Mouse (Mus musculus) liver, postnatal 0 days (tissue): ENCODE data around the gene Itfg2. TPM values are rescaled to one million over a fixed set of nuclear protein-coding genes. Genes with fewer than 3 reads are reported as not detected.

ENCODE experiments used
- ATAC-seq: fragments of 200-750 bp; cut with Nextera tagmentation; 2 replicates; pipeline ENCODE4 v1.8.0; 2017; ENCODE audit warnings: mild to moderate bottlenecking, moderate library complexity
- DNase-seq: peaks from one replicate; pipeline ENCODE4 v3.0.0-alpha.2; 2016
- H3K27ac ChIP-seq: fragments of 300-500 bp; sonication (generic); 2 replicates; pipeline ENCODE4 v1.5.1; 2014; ENCODE audit warnings: antibody characterized with exemption, moderate library complexity, mild to moderate bottlenecking, low read depth
- H3K27me3 ChIP-seq: fragments of 300-500 bp; sonication (generic); 2 replicates; pipeline ENCODE4 v1.6.1; 2014; ENCODE audit warnings: low read length, control low read depth, mixed read lengths; ENCODE audit not compliant: insufficient read depth
- H3K36me3 ChIP-seq: fragments of 300-500 bp; sonication (generic); replicated peaks from 2 replicates; pipeline ENCODE4 v1.6.1; 2014; ENCODE audit warnings: mild to moderate bottlenecking, control low read depth, low read length, moderate library complexity, mixed read lengths; ENCODE audit not compliant: insufficient read depth
- H3K4me1 ChIP-seq: fragments of 300-500 bp; sonication (generic); 2 replicates; pipeline ENCODE4 v1.6.1; 2014; ENCODE audit warnings: antibody characterized with exemption, mild to moderate bottlenecking, control low read depth; ENCODE audit not compliant: insufficient read depth
- H3K4me2 ChIP-seq: fragments of 300-500 bp; sonication (generic); 2 replicates; pipeline ENCODE4 v1.6.1; 2014; ENCODE audit warnings: low read depth, mild to moderate bottlenecking, low read length, moderate library complexity, mixed read lengths
- H3K4me3 ChIP-seq: fragments of 300-500 bp; sonication (generic); 2 replicates; pipeline ENCODE4 v1.5.1; 2014; ENCODE audit warnings: low read depth, low read length
- H3K9ac ChIP-seq: fragments of 300-500 bp; sonication (generic); replicated peaks from 2 replicates; pipeline ENCODE4 v1.6.1; 2014; ENCODE audit warnings: mild to moderate bottlenecking, moderate library complexity
- H3K9me3 ChIP-seq: fragments of 300-500 bp; sonication (generic); 2 replicates; pipeline ENCODE4 v1.6.1; 2016; ENCODE audit warnings: mild to moderate bottlenecking, control low read depth, low read length, mixed read lengths
- CTCF ChIP-seq: sonication (generic); IDR thresholded peaks from 2 replicates; pipeline ENCODE4 v1.5.1; 2016; ENCODE audit warnings: antibody characterized with exemption, low read depth
- EP300 ChIP-seq: IDR thresholded peaks from 2 replicates; pipeline ENCODE4 v1.6.1; 2016; ENCODE audit warnings: antibody characterized with exemption, low read depth, mild to moderate bottlenecking
- WGBS: fragments of 180-500 bp; shearing (Covaris S2); extraction: QIAGEN DNeasy Blood & Tissue Kit; methylation state at CpG from one replicate; pipeline ENCODE4 v1.1.7; 2014; ENCODE audit not compliant: insufficient replicate concordance; 5-methylcytosine and 5-hydroxymethylcytosine counted together
- polyA plus RNA-seq: library from polyadenylated mRNA; unstranded; fragments of >200 nt; fragmentation: Nextera tagmentation; extraction: Ambion mirVana; gene quantifications from 2 replicates; pipeline ENCODE4 v1.2.1, GENCODE M21; 2015

Itfg2 gene
- polyA plus RNA-seq, 1 experiment from 2014 or later, result 7.7 TPM

GRCm38 (mm10) chr6:128399421-128400185, 25.1 kb downstream of the Itfg2 start:
- 0 out of 2 replicates have a peak, but pooled peaks have one; percentile 16 for ATAC-seq

GRCm38 (mm10) chr6:128398996-128399395, 25.7 kb downstream of the Itfg2 start, which contains the start of gene Nrip2:
Nrip2 (plus strand) TSS chr6:128399296.
- TF ChIP-seq CTCF, result no peak
- no peak for TF ChIP-seq EP300
- WGBS, result 74% methylated on average over 3 of the region's 3 CpGs
- ATAC-seq (no peak), DNase-seq (no peak)
- H3K27ac ChIP-seq, result 0 out of 2 replicates have a peak within 1 kb of the TSS, but pooled peaks have one; percentile 51
- peak within 1 kb of the TSS; percentile 5 for H3K4me3 ChIP-seq
- H3K27me3 ChIP-seq, result no peaks in the 10 kb centered on the region
- H3K9ac ChIP-seq, result no peak within 1 kb of the TSS
- H3K4me2 ChIP-seq, result peak within 1 kb of the TSS; percentile 51
- H3K4me1 ChIP-seq, result no peaks in the 10 kb centered on the region
- no peaks in the 10 kb centered on the region for H3K36me3 ChIP-seq
- no peaks in the 10 kb centered on the region for H3K9me3 ChIP-seq

More at GRCm38 (mm10) chr6:128399421-128400185, 25.1 kb downstream of the Itfg2 start:
- no peaks in the 10 kb centered on the region for H3K27me3 ChIP-seq
- peak; percentile 23 for DNase-seq
- H3K36me3 ChIP-seq, result no peaks in the 10 kb centered on the region
- H3K4me2 ChIP-seq, result peak overlapping the region; percentile 51
- no peak overlapping the region for H3K9ac ChIP-seq
- peak overlapping the region; percentile 5 for H3K4me3 ChIP-seq
- no peaks in the 10 kb centered on the region for H3K9me3 ChIP-seq
- WGBS, result 47% methylated on average over 14 of the region's 21 CpGs
- no peak overlapping the region for H3K27ac ChIP-seq
- H3K4me1 ChIP-seq, result no peaks in the 10 kb centered on the region
- TF ChIP-seq EP300 (no peak), CTCF (no peak)

- ATAC-seq (peak; percentile 88), DNase-seq (peak; percentile 53)
- Histone ChIP-seq H3K27me3 (no peaks in the 10 kb centered on the region), H3K4me1 (no peaks in the 10 kb centered on the region), H3K4me2 (no peak overlapping the region), H3K36me3 (no peaks in the 10 kb centered on the region), H3K27ac (peak overlapping the region; percentile 51; the same call in 1 of the 2 replicates), H3K9me3 (no peaks in the 10 kb centered on the region), H3K9ac (no peak overlapping the region), H3K4me3 (no peak overlapping the region)
- TF ChIP-seq EP300 (no peak), CTCF (no peak)
- WGBS, result 54% methylated on average over 7 of the region's 7 CpGs
Measured at GRCm38 (mm10) chr6:128397574-128398261, 27.0 kb downstream of the Itfg2 start.

GRCm38 (mm10) chr6:128390683-128391082, 34.0 kb downstream of the Itfg2 start:
- WGBS, result 45% methylated on average over 1 of the region's 1 CpGs
- H3K36me3 ChIP-seq, result no peaks in the 10 kb centered on the region
- no peaks in the 10 kb centered on the region for H3K4me1 ChIP-seq
- H3K27me3 ChIP-seq, result no peaks in the 10 kb centered on the region
- ATAC-seq (no peak), DNase-seq (no peak)
- no peak overlapping the region for H3K4me3 ChIP-seq
- no peak overlapping the region for H3K27ac ChIP-seq
- H3K9ac ChIP-seq, result no peak overlapping the region
- H3K4me2 ChIP-seq, result no peak overlapping the region
- TF ChIP-seq CTCF (no peak), EP300 (no peak)
- no peaks in the 10 kb centered on the region for H3K9me3 ChIP-seq

- Histone ChIP-seq H3K27ac (no peak overlapping the region), H3K27me3 (no peaks in the 10 kb centered on the region), H3K4me3 (no peak overlapping the region), H3K9me3 (no peaks in the 10 kb centered on the region), H3K4me2 (no peak overlapping the region), H3K36me3 (no peaks in the 10 kb centered on the region), H3K4me1 (no peaks in the 10 kb centered on the region), H3K9ac (no peak overlapping the region)
- no peak for ATAC-seq
- 74% methylated on average over 1 of the region's 1 CpGs for WGBS
- DNase-seq, result no peak
- TF ChIP-seq CTCF (no peak), EP300 (no peak)
Measured at GRCm38 (mm10) chr6:128389185-128389584, 35.5 kb downstream of the Itfg2 start.

- DNase-seq (no peak), ATAC-seq (no peak)
- WGBS, result 69% methylated on average over 1 of the region's 1 CpGs
- no peak for TF ChIP-seq EP300
- TF ChIP-seq CTCF, result no peak
- Histone ChIP-seq H3K4me2 (no peak overlapping the region), H3K27me3 (no peaks in the 10 kb centered on the region), H3K9me3 (no peaks in the 10 kb centered on the region), H3K36me3 (no peaks in the 10 kb centered on the region), H3K4me1 (no peaks in the 10 kb centered on the region), H3K4me3 (no peak overlapping the region), H3K9ac (no peak overlapping the region), H3K27ac (no peak overlapping the region)
Measured at GRCm38 (mm10) chr6:128385026-128385425, 39.7 kb downstream of the Itfg2 start.
